Mouse (Mus musculus): ENCODE results near the gene Mafk. TPM values are rescaled to one million over a fixed set of nuclear protein-coding genes. Genes with fewer than 3 reads are reported as not detected.

The Mafk gene
- polyA plus RNA-seq, 1 experiment from 2014 or later = 13.5 TPM

- no peak overlapping the region for H3K4me3 ChIP-seq (ENCODE audit: low read depth, low read length)
- H3K4me1 ChIP-seq (ENCODE audit: control insufficient read depth, insufficient read depth, low read length) = no peaks in the 10 kb centered on the region
- WGBS (ENCODE audit: insufficient replicate concordance) = 88% methylated on average over 16 of the region's 16 CpGs
- no peak overlapping the region for H3K27ac ChIP-seq (ENCODE audit: low read depth, low read length)
- no peak overlapping the region for H3K4me2 ChIP-seq
- no peak for ATAC-seq (replicated peaks; ENCODE audit: insufficient number of reproducible peaks, low FRiP score, low TSS enrichment)
- H3K9ac ChIP-seq (ENCODE audit: low read depth, low read length) = no peak overlapping the region
- peaks cover 49% of the 10 kb centered on the region for H3K36me3 ChIP-seq (ENCODE audit: control insufficient read depth, insufficient read depth, low read length)
- no peaks in the 10 kb centered on the region for H3K27me3 ChIP-seq (ENCODE audit: control insufficient read depth, insufficient read depth, low read length)
- H3K9me3 ChIP-seq (replicated peaks; ENCODE audit: control insufficient read depth, low read length) = no peaks in the 10 kb centered on the region
These were observed 33.2 kb upstream of the Mafk start for GRCm38 (mm10) chr5:139758096-139758495.

GRCm38 (mm10) chr5:139764296-139764695 lies 27.0 kb upstream of the Mafk start:
- Histone ChIP-seq H3K9ac (ENCODE audit: low read depth, low read length) (no peak overlapping the region), H3K27me3 (ENCODE audit: control insufficient read depth, insufficient read depth, low read length) (no peaks in the 10 kb centered on the region), H3K27ac (ENCODE audit: low read depth, low read length) (no peak overlapping the region), H3K36me3 (ENCODE audit: control insufficient read depth, insufficient read depth, low read length) (peaks cover 63% of the 10 kb centered on the region), H3K4me3 (ENCODE audit: low read depth, low read length) (no peak overlapping the region), H3K9me3 (replicated peaks; ENCODE audit: control insufficient read depth, low read length) (no peaks in the 10 kb centered on the region), H3K4me1 (ENCODE audit: control insufficient read depth, insufficient read depth, low read length) (no peaks in the 10 kb centered on the region), H3K4me2 (no peak overlapping the region)
- 75% methylated on average over 11 of the region's 11 CpGs for WGBS (ENCODE audit: insufficient replicate concordance)
- ATAC-seq (replicated peaks; ENCODE audit: insufficient number of reproducible peaks, low FRiP score, low TSS enrichment) = no peak

- H3K4me1 ChIP-seq (ENCODE audit: control insufficient read depth, insufficient read depth, low read length) = no peaks in the 10 kb centered on the region
- no peak overlapping the region for H3K9ac ChIP-seq (ENCODE audit: low read depth, low read length)
- H3K27ac ChIP-seq (ENCODE audit: low read depth, low read length) = no peak overlapping the region
- H3K4me2 ChIP-seq = no peak overlapping the region
- ATAC-seq (replicated peaks; ENCODE audit: insufficient number of reproducible peaks, low FRiP score, low TSS enrichment) = no peak
- H3K4me3 ChIP-seq (ENCODE audit: low read depth, low read length) = no peak overlapping the region
- 90% methylated on average over 8 of the region's 8 CpGs for WGBS (ENCODE audit: insufficient replicate concordance)
- no peaks in the 10 kb centered on the region for H3K27me3 ChIP-seq (ENCODE audit: control insufficient read depth, insufficient read depth, low read length)
- no peaks in the 10 kb centered on the region for H3K9me3 ChIP-seq (replicated peaks; ENCODE audit: control insufficient read depth, low read length)
- H3K36me3 ChIP-seq (ENCODE audit: control insufficient read depth, insufficient read depth, low read length) = peaks cover 66% of the 10 kb centered on the region
These were observed 23.1 kb upstream of the Mafk start for GRCm38 (mm10) chr5:139768216-139768615.

GRCm38 (mm10) chr5:139775216-139775926 lies 15.9 kb upstream of the Mafk start, which contains the start of gene Ints1:
Gene Ints1, minus strand, starts transcription at chr5:139775674.
- H3K27ac ChIP-seq (ENCODE audit: low read depth, low read length) = peak within 1 kb of the TSS; percentile 15; the same call in 1 of the 2 replicates

GRCm38 (mm10) chr5:139776966-139777365 lies 14.3 kb upstream of the Mafk start:
- Histone ChIP-seq H3K9me3 (replicated peaks; ENCODE audit: control insufficient read depth, low read length) (no peaks in the 10 kb centered on the region), H3K9ac (ENCODE audit: low read depth, low read length) (0 out of 2 replicates have a peak overlapping the region, but pooled peaks have one; percentile 22), H3K27me3 (ENCODE audit: control insufficient read depth, insufficient read depth, low read length) (no peaks in the 10 kb centered on the region), H3K27ac (ENCODE audit: low read depth, low read length) (no peak overlapping the region), H3K36me3 (ENCODE audit: control insufficient read depth, insufficient read depth, low read length) (peaks cover 6% of the 10 kb centered on the region; the same call in 1 of the 2 replicates), H3K4me2 (no peak overlapping the region), H3K4me3 (ENCODE audit: low read depth, low read length) (no peak overlapping the region), H3K4me1 (ENCODE audit: control insufficient read depth, insufficient read depth, low read length) (peaks cover 7% of the 10 kb centered on the region)
- WGBS (ENCODE audit: insufficient replicate concordance) = 81% methylated on average over 5 of the region's 5 CpGs
- ATAC-seq (replicated peaks; ENCODE audit: insufficient number of reproducible peaks, low FRiP score, low TSS enrichment) = no peak

More at GRCm38 (mm10) chr5:139775216-139775926, 15.9 kb upstream of the Mafk start, which contains the start of gene Ints1:
- no peaks in the 10 kb centered on the region for H3K9me3 ChIP-seq (replicated peaks; ENCODE audit: control insufficient read depth, low read length)
- peak; percentile 80 for ATAC-seq (replicated peaks; ENCODE audit: insufficient number of reproducible peaks, low FRiP score, low TSS enrichment)
- WGBS (ENCODE audit: insufficient replicate concordance) = under 1% methylated on average over 53 of the region's 55 CpGs
- H3K4me3 ChIP-seq (ENCODE audit: low read depth, low read length) = peak within 1 kb of the TSS; percentile 98
- H3K4me2 ChIP-seq = peak within 1 kb of the TSS; percentile 97
- H3K36me3 ChIP-seq (ENCODE audit: control insufficient read depth, insufficient read depth, low read length) = peaks cover 22% of the 10 kb centered on the region
- peak within 1 kb of the TSS; percentile 87 for H3K9ac ChIP-seq (ENCODE audit: low read depth, low read length)
- peaks cover 7% of the 10 kb centered on the region for H3K4me1 ChIP-seq (ENCODE audit: control insufficient read depth, insufficient read depth, low read length)
- no peaks in the 10 kb centered on the region for H3K27me3 ChIP-seq (ENCODE audit: control insufficient read depth, insufficient read depth, low read length)

GRCm38 (mm10) chr5:139781406-139781805 lies 9.9 kb upstream of the Mafk start:
- no peak overlapping the region for H3K4me3 ChIP-seq (ENCODE audit: low read depth, low read length)
- no peaks in the 10 kb centered on the region for H3K9me3 ChIP-seq (replicated peaks; ENCODE audit: control insufficient read depth, low read length)
- no peak for ATAC-seq (replicated peaks; ENCODE audit: insufficient number of reproducible peaks, low FRiP score, low TSS enrichment)
- no peaks in the 10 kb centered on the region for H3K36me3 ChIP-seq (ENCODE audit: control insufficient read depth, insufficient read depth, low read length)
- H3K27ac ChIP-seq (ENCODE audit: low read depth, low read length) = no peak overlapping the region
- no peak overlapping the region for H3K9ac ChIP-seq (ENCODE audit: low read depth, low read length)
- no peaks in the 10 kb centered on the region for H3K27me3 ChIP-seq (ENCODE audit: control insufficient read depth, insufficient read depth, low read length)
- 74% methylated on average over 8 of the region's 8 CpGs for WGBS (ENCODE audit: insufficient replicate concordance)
- no peak overlapping the region for H3K4me2 ChIP-seq
- no peaks in the 10 kb centered on the region for H3K4me1 ChIP-seq (ENCODE audit: control insufficient read depth, insufficient read depth, low read length)

- Histone ChIP-seq H3K9me3 (replicated peaks; ENCODE audit: control insufficient read depth, low read length) (no peaks in the 10 kb centered on the region), H3K4me3 (ENCODE audit: low read depth, low read length) (no peak overlapping the region), H3K27me3 (ENCODE audit: control insufficient read depth, insufficient read depth, low read length) (no peaks in the 10 kb centered on the region), H3K4me1 (ENCODE audit: control insufficient read depth, insufficient read depth, low read length) (peaks cover 29% of the 10 kb centered on the region), H3K4me2 (no peak overlapping the region), H3K9ac (ENCODE audit: low read depth, low read length) (no peak overlapping the region), H3K27ac (ENCODE audit: low read depth, low read length) (no peak overlapping the region), H3K36me3 (ENCODE audit: control insufficient read depth, insufficient read depth, low read length) (no peaks in the 10 kb centered on the region)
- WGBS (ENCODE audit: insufficient replicate concordance) = 47% methylated on average over 4 of the region's 4 CpGs
- ATAC-seq (replicated peaks; ENCODE audit: insufficient number of reproducible peaks, low FRiP score, low TSS enrichment) = no peak
These were observed 1.8 kb upstream of the Mafk start for GRCm38 (mm10) chr5:139789466-139789865.

- Histone ChIP-seq H3K4me2 (peak overlapping the region; percentile 94), H3K4me1 (ENCODE audit: control insufficient read depth, insufficient read depth, low read length) (peaks cover 57% of the 10 kb centered on the region), H3K4me3 (ENCODE audit: low read depth, low read length) (peak overlapping the region; percentile 85), H3K9me3 (replicated peaks; ENCODE audit: control insufficient read depth, low read length) (no peaks in the 10 kb centered on the region), H3K27me3 (ENCODE audit: control insufficient read depth, insufficient read depth, low read length) (no peaks in the 10 kb centered on the region), H3K36me3 (ENCODE audit: control insufficient read depth, insufficient read depth, low read length) (no peaks in the 10 kb centered on the region), H3K27ac (ENCODE audit: low read depth, low read length) (peak overlapping the region; percentile 82), H3K9ac (ENCODE audit: low read depth, low read length) (peak overlapping the region; percentile 84)
- WGBS (ENCODE audit: insufficient replicate concordance) = 11% methylated on average over 11 of the region's 11 CpGs
- ATAC-seq (replicated peaks; ENCODE audit: insufficient number of reproducible peaks, low FRiP score, low TSS enrichment) = no peak
These were observed 954 bp downstream of the Mafk start for GRCm38 (mm10) chr5:139792159-139792775.

Measured in heart, embryonic 11.5 days (tissue).